Mouse (Mus musculus) ES-E14 (cell line): ENCODE results near the gene 4933424G06Rik.

Experiments used
- CHD2 ChIP-seq: IDR thresholded peaks from 2 replicates; pipeline ENCODE4 v1.6.1; 2014; ENCODE audit warnings: mild to moderate bottlenecking, low read depth, low read length, inconsistent platforms
- HCFC1 ChIP-seq: IDR thresholded peaks from 2 replicates; pipeline ENCODE4 v1.6.1; 2012; ENCODE audit warnings: low read length, inconsistent platforms, borderline replicate concordance; ENCODE audit not compliant: insufficient read depth
- ZC3H11A ChIP-seq: IDR thresholded peaks from 2 replicates; pipeline ENCODE4 v1.6.1; 2012; ENCODE audit warnings: low read depth, mild to moderate bottlenecking, inconsistent platforms, low read length, borderline replicate concordance
- ZNF384 ChIP-seq: IDR thresholded peaks from 2 replicates; pipeline ENCODE4 v1.6.1; 2012; ENCODE audit warnings: low read depth, low read length, inconsistent platforms

- no peak for TF ChIP-seq ZC3H11A
- TF ChIP-seq ZNF384: no peak
- TF ChIP-seq HCFC1: no peak
- TF ChIP-seq CHD2: no peak
These were observed 58.8 kb downstream of the 4933424G06Rik start for GRCm38 (mm10) chr1:36768786-36769185.
